Mouse (Mus musculus) stomach, embryonic 16.5 days (tissue): ENCODE results near the gene Acbd5. TPM values are rescaled to one million over a fixed set of nuclear protein-coding genes. Genes with fewer than 3 reads are reported as not detected.
"Not testable (repeated sequence)": the region's sequence is repeated elsewhere in the genome, so short reads cannot be mapped to it uniquely, and the experiment has no call there.

ENCODE experiments used
- ATAC-seq: fragments of 200-750 bp; cut with Nextera tagmentation; 2 replicates; pipeline ENCODE4 v1.8.0; 2017; ENCODE audit warnings: moderate number of reproducible peaks, moderate TSS enrichment; ENCODE audit not compliant: insufficient read depth, low FRiP score
- H3K27ac ChIP-seq: fragments of 300-500 bp; sonication (generic); 2 replicates; pipeline ENCODE4 v1.5.1; 2014; ENCODE audit warnings: low read length
- H3K27me3 ChIP-seq: fragments of 300-500 bp; sonication (generic); 2 replicates; pipeline ENCODE4 v1.6.1; 2014; ENCODE audit warnings: low read length, control low read depth, mixed read lengths; ENCODE audit not compliant: control insufficient read depth, insufficient read depth
- H3K36me3 ChIP-seq: fragments of 300-500 bp; sonication (generic); 2 replicates; pipeline ENCODE4 v1.6.1; 2014; ENCODE audit warnings: low read length; ENCODE audit not compliant: control insufficient read depth, insufficient read depth
- H3K4me1 ChIP-seq: fragments of 300-500 bp; sonication (generic); 2 replicates; pipeline ENCODE4 v1.6.1; 2014; ENCODE audit warnings: low read length, control low read depth, mixed read lengths; ENCODE audit not compliant: control insufficient read depth, insufficient read depth
- H3K4me2 ChIP-seq: fragments of 300-500 bp; sonication (generic); 2 replicates; pipeline ENCODE4 v1.6.1; 2014; ENCODE audit warnings: low read depth, low read length, mixed read lengths
- H3K4me3 ChIP-seq: fragments of 300-500 bp; sonication (generic); replicated peaks from 2 replicates; pipeline ENCODE4 v1.5.1; 2014; ENCODE audit warnings: mild to moderate bottlenecking, low read length
- H3K9ac ChIP-seq: fragments of 300-500 bp; sonication (generic); 2 replicates; pipeline ENCODE4 v1.6.1; 2014; ENCODE audit warnings: low read length
- H3K9me3 ChIP-seq: fragments of 300-500 bp; sonication (generic); replicated peaks from 2 replicates; pipeline ENCODE4 v1.6.1; 2016; ENCODE audit warnings: low read length, control low read depth; ENCODE audit not compliant: control insufficient read depth
- WGBS: fragments of 180-500 bp; shearing (Covaris S2); extraction: QIAGEN DNeasy Blood & Tissue Kit; methylation state at CpG from one replicate; pipeline ENCODE4 v1.1.7; 2014; 5-methylcytosine and 5-hydroxymethylcytosine counted together
- polyA plus RNA-seq: library from polyadenylated mRNA; unstranded; fragments of >200 nt; fragmentation: Nextera tagmentation; extraction: Ambion mirVana; gene quantifications from 2 replicates; pipeline ENCODE4 v1.2.1, GENCODE M21; 2015

Acbd5 gene
- polyA plus RNA-seq, 1 experiment from 2014 or later: 41.8 TPM

DNA sequence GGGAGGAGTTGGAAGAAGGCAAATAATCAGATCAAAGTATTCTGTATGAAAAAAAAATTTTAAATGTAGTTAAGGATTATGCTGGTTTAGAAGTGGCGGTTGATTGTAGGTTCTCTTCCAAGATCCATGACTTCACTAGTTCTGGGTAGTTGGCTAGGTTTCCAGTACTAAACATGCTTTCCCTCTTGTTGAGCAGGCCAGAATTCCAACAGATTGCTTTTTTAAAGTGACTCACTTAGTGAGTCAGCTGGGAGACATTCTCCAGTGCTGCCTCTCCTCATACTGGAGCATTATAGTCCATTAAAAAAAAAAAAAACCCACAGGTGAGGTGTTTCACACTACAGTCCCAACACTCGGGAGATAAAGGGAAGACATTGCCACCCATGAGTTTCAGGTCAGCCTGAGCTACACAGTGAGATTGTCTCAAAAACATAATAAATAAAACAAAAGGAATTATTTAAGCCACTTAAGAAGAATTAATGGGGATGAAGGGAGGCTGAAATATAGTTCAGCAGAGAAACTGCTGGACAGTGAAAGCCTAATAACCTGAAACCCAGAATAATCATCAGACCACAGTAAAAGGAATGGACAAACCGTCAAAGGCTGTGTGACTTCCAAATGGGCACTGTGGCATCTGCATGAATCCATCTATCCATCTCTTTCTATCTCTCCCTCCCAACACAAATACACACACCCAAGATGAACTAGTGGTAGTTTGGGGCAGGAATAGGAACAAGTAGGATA, 33.1 kb upstream of the Acbd5 start:
- Histone ChIP-seq H3K4me3 (no peak overlapping the region), H3K36me3 (no peaks in the 10 kb centered on the region), H3K27ac (peak overlapping the region; percentile 47; the same call in 1 of the 2 replicates), H3K9ac (no peak overlapping the region), H3K4me2 (no peak overlapping the region), H3K4me1 (peaks cover 21% of the 10 kb centered on the region), H3K27me3 (no peaks in the 10 kb centered on the region), H3K9me3 (no peaks in the 10 kb centered on the region)
- WGBS: 57% methylated on average over 3 of the region's 3 CpGs
- no peak for ATAC-seq

DNA sequence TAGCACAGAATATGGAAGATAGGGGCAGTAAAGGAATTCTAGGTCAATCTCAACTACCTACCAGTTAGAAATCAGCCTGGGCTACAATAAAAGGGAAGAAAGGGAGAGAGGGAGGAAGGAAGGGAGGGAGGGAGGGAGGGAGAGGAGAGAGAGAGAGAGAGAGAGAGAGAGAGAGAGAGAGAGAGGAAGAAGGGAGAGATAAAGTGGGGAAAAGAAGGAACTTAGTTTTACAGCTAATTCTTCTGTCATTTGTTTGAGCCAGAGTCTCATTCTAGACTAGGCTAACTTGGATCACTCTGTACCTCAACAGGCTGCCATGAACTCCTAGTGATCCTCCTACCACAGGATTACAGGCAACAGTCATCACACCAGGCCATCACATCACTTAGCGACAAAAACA, 32.5 kb upstream of the Acbd5 start:
- H3K9ac ChIP-seq: no peak overlapping the region
- WGBS: 98% methylated on average over 1 of the region's 1 CpGs
- H3K4me1 ChIP-seq: peaks cover 21% of the 10 kb centered on the region
- no peaks in the 10 kb centered on the region for H3K9me3 ChIP-seq
- no peak overlapping the region for H3K4me2 ChIP-seq
- no peaks in the 10 kb centered on the region for H3K27me3 ChIP-seq
- no peaks in the 10 kb centered on the region for H3K36me3 ChIP-seq
- no peak overlapping the region for H3K4me3 ChIP-seq
- no peak for ATAC-seq
- H3K27ac ChIP-seq: peak overlapping the region; percentile 47; the same call in 1 of the 2 replicates

DNA sequence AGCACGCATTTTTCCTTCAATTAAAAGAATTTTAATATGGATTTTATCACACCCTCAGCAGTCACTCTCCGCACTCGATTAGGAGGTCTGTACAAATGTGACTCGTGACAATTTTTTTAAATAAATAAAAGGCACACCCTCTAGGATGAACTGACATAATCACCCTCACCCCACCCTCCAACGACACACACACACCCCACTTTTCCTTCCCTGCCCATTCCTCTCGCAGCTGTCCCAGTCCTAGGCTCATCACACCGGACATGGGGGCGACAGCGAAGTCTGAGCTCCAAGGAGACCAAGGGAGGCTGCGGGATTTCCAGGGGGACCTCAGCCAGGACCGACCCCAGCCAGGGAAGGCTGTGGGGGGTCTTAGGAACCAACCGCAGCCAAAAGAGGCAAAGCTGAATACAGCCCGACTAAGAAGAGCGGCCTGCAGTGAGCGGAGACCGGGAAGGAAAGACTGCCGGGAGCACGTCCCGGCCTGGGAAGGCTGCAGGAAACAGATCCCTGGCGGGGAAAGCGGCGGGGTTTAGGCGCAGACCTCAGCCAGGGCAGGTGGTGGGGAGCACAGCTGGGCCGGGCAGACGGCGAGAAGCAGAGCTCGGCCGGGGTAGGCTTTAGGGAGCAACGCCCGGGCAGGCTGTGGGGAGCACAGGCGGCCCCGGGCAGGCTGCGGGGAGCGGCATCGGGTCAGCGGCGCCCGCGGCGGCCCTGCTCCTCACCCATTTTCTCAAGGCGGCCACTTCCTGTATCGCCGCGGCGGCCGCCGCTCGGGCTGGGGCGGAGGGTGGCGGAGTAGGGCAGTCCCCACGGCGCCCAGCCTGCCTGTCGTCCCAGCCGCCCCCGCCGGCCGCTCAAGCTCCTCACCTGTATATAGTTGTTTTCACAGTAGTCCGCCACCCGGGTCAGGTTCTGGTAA, 28.6 kb upstream of the Acbd5 start:
- no peaks in the 10 kb centered on the region for H3K36me3 ChIP-seq
- peak overlapping the region; percentile 98 for H3K4me3 ChIP-seq
- peak; percentile 78 for ATAC-seq
- peak overlapping the region; percentile 99 for H3K27ac ChIP-seq
- H3K27me3 ChIP-seq: no peaks in the 10 kb centered on the region
- H3K9me3 ChIP-seq: no peaks in the 10 kb centered on the region
- H3K4me1 ChIP-seq: peaks cover 21% of the 10 kb centered on the region
- H3K9ac ChIP-seq: peak overlapping the region; percentile 95
- WGBS: under 1% methylated on average over 54 of the region's 59 CpGs
- peak overlapping the region; percentile 64 for H3K4me2 ChIP-seq

DNA sequence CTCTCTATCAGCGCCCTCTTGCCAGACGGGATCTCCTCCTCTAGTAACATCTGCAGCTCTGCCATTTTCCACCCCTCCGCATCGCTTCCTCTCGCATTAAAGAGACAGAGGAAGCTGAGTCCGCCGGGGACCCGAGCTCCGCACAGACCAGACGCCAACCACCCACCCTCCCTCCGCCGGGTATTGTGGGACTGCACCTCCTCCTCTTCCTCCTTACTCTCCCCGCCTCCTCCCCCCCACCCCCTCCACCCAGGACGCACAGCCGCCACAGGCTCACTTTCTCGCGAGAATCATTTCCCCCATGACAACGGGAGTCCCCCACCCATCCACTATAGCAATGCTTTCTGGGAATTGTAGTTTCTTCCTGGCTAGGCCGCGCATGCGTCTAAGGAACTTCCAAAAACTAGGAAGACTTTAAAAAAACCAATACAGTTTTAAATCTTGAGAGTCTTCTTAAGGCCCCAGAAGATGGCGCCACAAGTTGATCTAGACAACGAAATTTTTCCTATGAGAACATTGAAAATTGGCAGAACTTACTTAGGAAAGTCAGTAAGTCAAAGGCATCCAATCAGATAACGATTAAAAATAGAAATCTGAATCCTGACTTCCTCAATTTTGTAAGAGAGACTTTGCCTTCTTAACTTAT, 27.8 kb upstream of the Acbd5 start, which contains the start of gene Abi1:
Gene Abi1, minus strand, starts transcription at position 241 of the 646 bp plus-strand sequence.
- peak within 1 kb of the TSS; percentile 99 for H3K27ac ChIP-seq
- H3K4me2 ChIP-seq: peak within 1 kb of the TSS; percentile 64
- H3K36me3 ChIP-seq: no peaks in the 10 kb centered on the region
- H3K9ac ChIP-seq: peak within 1 kb of the TSS; percentile 95
- peaks cover 16% of the 10 kb centered on the region for H3K4me1 ChIP-seq
- ATAC-seq: peak; percentile 97
- 1% methylated on average over 24 of the region's 24 CpGs for WGBS
- H3K27me3 ChIP-seq: no peaks in the 10 kb centered on the region
- peak within 1 kb of the TSS; percentile 98 for H3K4me3 ChIP-seq
- H3K9me3 ChIP-seq: no peaks in the 10 kb centered on the region

DNA sequence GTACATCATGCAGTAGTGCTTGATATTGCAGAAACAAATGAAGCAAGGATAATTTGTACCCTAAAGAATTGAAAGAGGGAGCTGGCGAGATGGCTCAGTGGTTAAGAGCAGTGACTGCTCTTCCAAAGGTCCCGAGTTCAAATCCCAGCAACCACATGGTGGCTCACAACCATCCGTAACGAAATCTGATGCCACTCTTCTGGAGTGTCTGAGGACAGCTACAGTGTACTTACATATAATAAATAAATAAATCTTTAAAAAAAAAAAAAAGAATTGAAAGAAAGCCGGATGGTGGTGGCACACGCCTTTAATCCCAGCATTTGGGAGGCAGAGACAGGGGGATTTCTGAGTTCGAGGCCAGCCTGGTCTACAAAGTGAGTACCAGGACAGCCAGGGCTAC, 27.3 kb upstream of the Acbd5 start:
- 85% methylated on average over 7 of the region's 7 CpGs for WGBS
- not testable (repeated sequence) for H3K36me3 ChIP-seq, H3K4me3 ChIP-seq, H3K27ac ChIP-seq, H3K9ac ChIP-seq, H3K4me2 ChIP-seq, H3K9me3 ChIP-seq, ATAC-seq, H3K27me3 ChIP-seq
- H3K4me1 ChIP-seq: peaks cover 14% of the 10 kb centered on the region

DNA sequence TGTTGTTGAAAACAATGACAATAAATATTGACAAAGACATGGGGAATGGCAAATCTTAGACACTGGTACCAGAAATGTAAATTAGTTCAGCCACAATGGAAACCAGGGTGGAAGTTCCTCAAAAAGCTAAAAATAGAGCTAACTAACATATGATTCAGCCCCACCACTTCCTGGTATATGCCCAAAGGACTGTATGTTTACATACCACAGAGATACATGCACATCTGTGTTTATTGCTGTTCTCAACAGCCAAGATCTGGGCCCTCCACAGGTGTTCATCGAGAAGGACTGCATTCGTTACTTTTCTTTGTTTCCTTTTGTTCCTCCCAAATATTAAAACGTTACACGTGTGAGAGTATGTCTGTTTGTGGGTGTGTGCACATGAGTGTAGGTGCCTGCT, 26.5 kb upstream of the Acbd5 start:
- Histone ChIP-seq H3K9me3 (no peaks in the 10 kb centered on the region), H3K4me1 (peaks cover 14% of the 10 kb centered on the region), H3K36me3 (no peaks in the 10 kb centered on the region), H3K27me3 (no peaks in the 10 kb centered on the region), H3K9ac (no peak overlapping the region), H3K4me3 (no peak overlapping the region), H3K27ac (no peak overlapping the region), H3K4me2 (no peak overlapping the region)
- 62% methylated on average over 4 of the region's 4 CpGs for WGBS
- ATAC-seq: no peak

DNA sequence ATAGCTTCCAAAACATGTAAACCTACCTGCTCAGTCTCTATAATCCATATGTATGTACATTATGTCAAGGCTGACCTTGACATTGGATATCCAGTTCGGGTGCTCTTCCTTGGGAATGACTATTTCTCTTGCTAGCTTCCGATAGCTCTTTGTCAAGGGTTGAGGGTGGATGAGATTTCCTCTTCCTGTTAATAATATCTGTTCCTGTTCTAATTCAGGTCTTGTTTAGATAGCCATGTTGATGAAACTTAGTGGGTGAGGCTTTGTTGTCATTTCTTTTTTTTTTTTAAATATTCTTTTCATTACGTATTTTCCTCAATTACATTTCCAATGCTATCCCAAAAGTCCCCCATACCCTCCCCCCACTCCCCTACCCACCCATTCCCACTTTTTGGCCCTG, 25.8 kb upstream of the Acbd5 start:
- 83% methylated on average over 3 of the region's 3 CpGs for WGBS
- Histone ChIP-seq H3K4me2 (no peak overlapping the region), H3K9ac (no peak overlapping the region), H3K4me3 (no peak overlapping the region), H3K4me1 (peaks cover 9% of the 10 kb centered on the region), H3K9me3 (no peaks in the 10 kb centered on the region), H3K27me3 (no peaks in the 10 kb centered on the region), H3K36me3 (no peaks in the 10 kb centered on the region), H3K27ac (no peak overlapping the region)
- no peak for ATAC-seq

DNA sequence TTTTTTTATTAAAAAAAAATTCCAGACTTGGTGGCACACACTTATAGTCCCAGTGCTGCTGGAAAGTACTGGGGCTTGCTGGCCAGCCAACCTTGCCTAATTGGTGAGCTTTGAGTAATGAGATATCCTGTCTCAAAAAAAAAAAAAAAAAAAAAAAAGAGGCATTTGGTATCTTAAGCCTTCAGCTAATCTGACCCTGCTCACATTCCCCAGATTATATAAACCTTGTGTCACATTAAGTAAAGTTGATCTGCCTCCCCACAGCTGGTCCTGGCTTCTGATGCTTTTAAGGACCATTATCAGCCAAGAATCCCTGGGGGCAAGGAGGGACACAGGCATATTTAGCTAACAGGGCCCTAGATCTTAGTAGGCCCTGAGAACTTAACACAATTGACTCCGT, 22.3 kb upstream of the Acbd5 start:
- Histone ChIP-seq H3K9me3 (no peaks in the 10 kb centered on the region), H3K27me3 (no peaks in the 10 kb centered on the region), H3K9ac (no peak overlapping the region), H3K36me3 (no peaks in the 10 kb centered on the region), H3K4me3 (no peak overlapping the region), H3K4me1 (no peaks in the 10 kb centered on the region), H3K4me2 (no peak overlapping the region), H3K27ac (no peak overlapping the region)
- 32% methylated on average over 1 of the region's 1 CpGs for WGBS
- ATAC-seq: no peak

DNA sequence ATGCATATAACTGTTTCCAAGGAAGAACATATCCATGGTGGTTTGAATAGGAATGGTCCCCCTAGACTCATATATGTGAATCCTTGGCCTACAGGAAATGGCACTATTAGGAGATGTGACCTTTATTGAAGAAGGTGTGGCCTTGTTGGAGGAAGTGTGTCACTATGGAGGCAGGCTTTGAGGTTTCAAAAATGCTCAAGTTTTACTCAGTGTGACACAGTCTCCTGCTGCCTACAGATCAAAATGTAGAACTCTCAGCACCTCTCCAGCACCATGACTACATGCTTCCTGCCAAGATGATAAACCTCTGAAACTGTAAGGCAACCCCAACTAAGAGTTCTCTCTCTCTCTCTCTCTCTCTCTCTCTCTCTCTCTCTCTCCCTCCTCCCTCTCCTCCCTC, 20.0 kb upstream of the Acbd5 start:
- Histone ChIP-seq H3K36me3 (no peaks in the 10 kb centered on the region), H3K9ac (no peak overlapping the region), H3K4me2 (no peak overlapping the region), H3K4me1 (no peaks in the 10 kb centered on the region), H3K4me3 (no peak overlapping the region), H3K27ac (no peak overlapping the region), H3K9me3 (no peaks in the 10 kb centered on the region), H3K27me3 (no peaks in the 10 kb centered on the region)
- ATAC-seq: no peak
